Mouse (Mus musculus) heart, embryonic 14.5 days (tissue): ENCODE results near the gene Ttc41. TPM values are rescaled to one million over a fixed set of nuclear protein-coding genes. Genes with fewer than 3 reads are reported as not detected.
A peak's percentile ranks its signal among the peaks of the same experiment; 100 is the strongest.
"Not testable (repeated sequence)": the region's sequence is repeated elsewhere in the genome, so short reads cannot be mapped to it uniquely, and the experiment has no call there.

Source experiments
- ATAC-seq: fragments of 200-750 bp; cut with Nextera tagmentation; 2 replicates; pipeline ENCODE4 v1.8.0; 2017; ENCODE audit warnings: low read depth, moderate TSS enrichment; ENCODE audit not compliant: insufficient number of reproducible peaks, insufficient read depth, low FRiP score
- H3K27ac ChIP-seq, 2 experiments: fragments of 200-500 bp in 1 of 2; fragments of 300-500 bp in 1 of 2; sonication (generic) in 1 of 2; replicated peaks in 1 of 2; 2 replicates each; pipeline ENCODE4 v1.5.1; 2012 to 2014; ENCODE audit warnings: low read depth in 2 of 2, low read length in 2 of 2, control low read depth in 1 of 2, mild to moderate bottlenecking in 1 of 2, mixed read lengths in 1 of 2; ENCODE audit not compliant: control insufficient read depth in 1 of 2, insufficient read depth in 1 of 2
- H3K27me3 ChIP-seq: fragments of 300-500 bp; sonication (generic); 2 replicates; pipeline ENCODE4 v1.6.1; 2014; ENCODE audit warnings: mild to moderate bottlenecking, low read length, control low read depth; ENCODE audit not compliant: control insufficient read depth, insufficient read depth
- H3K36me3 ChIP-seq: fragments of 300-500 bp; sonication (generic); 2 replicates; pipeline ENCODE4 v1.6.1; 2014; ENCODE audit warnings: mild to moderate bottlenecking, control low read depth, low read length, mixed read lengths; ENCODE audit not compliant: control insufficient read depth, insufficient read depth
- H3K4me1 ChIP-seq, 2 experiments: fragments of 200-500 bp in 1 of 2; fragments of 300-500 bp in 1 of 2; sonication (generic) in 1 of 2; 2 replicates each; pipeline ENCODE4 v1.6.1; 2012 to 2014; ENCODE audit warnings: low read length in 2 of 2, control low read depth in 1 of 2, mixed read lengths in 1 of 2; ENCODE audit not compliant: control insufficient read depth in 2 of 2, insufficient read depth in 2 of 2
- H3K4me2 ChIP-seq: fragments of 300-500 bp; sonication (generic); 2 replicates; pipeline ENCODE4 v1.6.1; 2014; ENCODE audit warnings: mild to moderate bottlenecking, low read length
- H3K4me3 ChIP-seq, 2 experiments: fragments of 200-500 bp in 1 of 2; fragments of 300-500 bp in 1 of 2; sonication (generic) in 1 of 2; 2 replicates each; pipeline ENCODE4 v1.5.1; 2012 to 2014; ENCODE audit warnings: low read length in 2 of 2, mild to moderate bottlenecking in 2 of 2, control low read depth in 1 of 2, low read depth in 1 of 2, moderate library complexity in 1 of 2; ENCODE audit not compliant: control insufficient read depth in 1 of 2, insufficient read depth in 1 of 2
- H3K9ac ChIP-seq: fragments of 300-500 bp; sonication (generic); 2 replicates; pipeline ENCODE4 v1.6.1; 2014; ENCODE audit warnings: mild to moderate bottlenecking, low read length
- H3K9me3 ChIP-seq: fragments of 300-500 bp; sonication (generic); 2 replicates; pipeline ENCODE4 v1.6.1; 2016; ENCODE audit warnings: low read length, control low read depth; ENCODE audit not compliant: control insufficient read depth
- WGBS: fragments of 180-500 bp; shearing (Covaris S2); extraction: QIAGEN DNeasy Blood & Tissue Kit; methylation state at CpG from one replicate; pipeline ENCODE4 v1.1.7; 2014; 5-methylcytosine and 5-hydroxymethylcytosine counted together
- polyA plus RNA-seq: library from polyadenylated mRNA; unstranded; fragments of >200 nt; fragmentation: Nextera tagmentation; extraction: Ambion mirVana; gene quantifications from 2 replicates; pipeline ENCODE4 v1.2.1, GENCODE M21; 2014

The Ttc41 gene
- polyA plus RNA-seq = 1.5 and 1.6 TPM in 2 replicates

DNA sequence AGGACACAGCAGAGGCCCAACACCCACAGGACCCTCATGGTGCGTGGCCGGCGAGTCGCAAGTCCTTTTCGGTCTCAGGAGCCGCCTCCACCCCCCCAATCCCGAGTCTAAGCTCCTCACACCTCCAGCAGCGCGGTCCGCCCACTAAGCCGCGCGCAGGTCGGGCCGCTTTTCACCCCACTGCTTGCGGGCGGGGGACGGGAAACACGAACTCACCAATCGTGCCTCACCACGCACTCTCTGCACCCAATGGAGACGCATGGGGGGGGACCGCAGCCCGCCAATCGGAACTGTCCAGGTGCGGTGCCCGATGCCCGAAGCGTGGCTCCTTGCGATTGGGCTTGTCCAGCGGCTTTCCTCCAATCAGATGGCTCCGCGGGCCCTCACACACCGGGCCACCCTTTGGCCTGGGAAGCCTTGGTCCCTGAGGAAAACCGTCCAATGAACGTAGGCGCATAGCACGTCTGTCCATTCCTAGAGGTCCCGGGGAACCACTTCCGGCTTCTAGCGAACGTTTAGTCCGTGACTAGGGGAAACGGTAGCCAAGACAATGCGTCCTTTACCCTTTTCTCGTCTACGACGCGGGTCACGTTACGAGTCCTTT is at the start of gene Ttc41, which contains the start of gene Hsp90b1:
Gene Ttc41 (plus strand): TSS at position 494 of the 604 bp plus-strand sequence.
Gene Hsp90b1 (minus strand): TSS at position 192 of the 604 bp plus-strand sequence.
- Histone ChIP-seq H3K36me3 (peaks cover 36% of the 10 kb centered on the region), H3K4me2 (peak within 1 kb of the TSS; percentile 94), H3K27me3 (no peaks in the 10 kb centered on the region), H3K4me1 (peaks cover 2 to 41% of the 10 kb centered on the region in 2 experiments; a peak in 3 of 4 replicates), H3K9me3 (no peaks in the 10 kb centered on the region), H3K27ac (peak within 1 kb of the TSS; percentile 97 to 99), H3K9ac (peak within 1 kb of the TSS; percentile 99), H3K4me3 (peak within 1 kb of the TSS; percentile 85 to 94)
- under 1% methylated on average over 51 of the region's 51 CpGs for WGBS
- peak; percentile 98 for ATAC-seq

GRCm38 (mm10) chr10:86670550-86670949 is 35.1 kb upstream of the Ttc41 start:
- H3K9me3 ChIP-seq, ATAC-seq: not testable (repeated sequence)

GRCm38 (mm10) chr10:86684797-86685178 is 20.8 kb upstream of the Ttc41 start:
- peak overlapping the region in 1 of 2 experiments; percentile 75; a peak in 1 of 4 replicates for H3K27ac ChIP-seq
- not testable (repeated sequence) for H3K9ac ChIP-seq, ATAC-seq, H3K27me3 ChIP-seq, H3K36me3 ChIP-seq, H3K9me3 ChIP-seq, H3K4me1 ChIP-seq
- peak overlapping the region; percentile 59 to 60; a peak in 3 of 4 replicates for H3K4me3 ChIP-seq
- WGBS = 44% methylated on average over 2 of the region's 2 CpGs
- peak overlapping the region; percentile 74 for H3K4me2 ChIP-seq

More at GRCm38 (mm10) chr10:86670550-86670949, 35.1 kb upstream of the Ttc41 start:
- 65% methylated on average over 4 of the region's 4 CpGs for WGBS
- not testable (repeated sequence) for H3K27me3 ChIP-seq, H3K9ac ChIP-seq, H3K4me2 ChIP-seq, H3K36me3 ChIP-seq, H3K4me1 ChIP-seq, H3K4me3 ChIP-seq, H3K27ac ChIP-seq

DNA sequence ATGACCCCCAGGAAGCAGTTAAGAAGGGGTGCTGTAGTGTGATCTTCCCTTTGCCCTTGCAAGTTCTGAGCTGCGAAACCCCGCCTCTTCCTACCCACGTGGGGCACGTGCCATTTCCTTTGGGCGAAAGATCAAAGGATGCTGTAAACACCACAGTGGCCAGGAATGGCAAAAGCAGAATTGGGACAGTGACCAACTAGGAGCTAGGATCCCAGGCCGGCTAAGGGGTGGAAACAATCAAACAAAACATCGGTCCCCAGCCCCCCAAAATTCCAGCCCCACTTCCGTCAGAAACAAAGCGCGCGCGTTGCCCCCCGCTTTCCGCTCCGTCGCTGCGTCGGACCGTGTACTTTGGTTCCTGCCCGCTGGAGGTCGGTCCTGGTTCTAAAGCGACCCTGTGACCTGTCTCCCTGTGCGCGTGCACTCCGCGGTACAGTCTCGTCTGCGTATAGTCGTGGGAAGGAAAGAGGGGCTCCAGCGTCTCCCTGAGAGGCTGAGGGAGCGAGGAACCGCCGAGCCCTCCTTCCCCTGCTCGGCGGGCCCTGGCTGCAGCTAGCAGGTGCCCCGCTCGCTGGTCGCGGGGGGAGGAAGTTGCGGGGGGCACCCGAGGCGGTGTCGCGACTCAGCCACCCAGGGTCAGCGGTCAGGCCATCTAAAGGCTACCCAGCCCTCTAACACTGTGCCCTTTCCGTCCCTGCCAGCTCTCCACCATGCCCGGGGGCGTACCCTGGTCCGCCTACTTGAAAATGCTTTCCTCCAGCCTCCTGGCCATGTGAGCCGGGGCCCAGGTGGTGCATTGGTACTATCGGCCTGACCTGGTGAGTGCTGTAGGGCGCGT is 20.2 kb upstream of the Ttc41 start:
- peak overlapping the region; percentile 75 to 76 for H3K27ac ChIP-seq
- H3K9me3 ChIP-seq, H3K27me3 ChIP-seq, H3K4me1 ChIP-seq: not testable (repeated sequence)
- peak overlapping the region; percentile 59 to 60 for H3K4me3 ChIP-seq
- peak overlapping the region; percentile 80 for H3K9ac ChIP-seq
- peak overlapping the region; percentile 74 for H3K4me2 ChIP-seq
- ATAC-seq = peak; percentile 92
- WGBS = under 1% methylated on average over 48 of the region's 53 CpGs
- H3K36me3 ChIP-seq = peaks cover 10% of the 10 kb centered on the region

DNA sequence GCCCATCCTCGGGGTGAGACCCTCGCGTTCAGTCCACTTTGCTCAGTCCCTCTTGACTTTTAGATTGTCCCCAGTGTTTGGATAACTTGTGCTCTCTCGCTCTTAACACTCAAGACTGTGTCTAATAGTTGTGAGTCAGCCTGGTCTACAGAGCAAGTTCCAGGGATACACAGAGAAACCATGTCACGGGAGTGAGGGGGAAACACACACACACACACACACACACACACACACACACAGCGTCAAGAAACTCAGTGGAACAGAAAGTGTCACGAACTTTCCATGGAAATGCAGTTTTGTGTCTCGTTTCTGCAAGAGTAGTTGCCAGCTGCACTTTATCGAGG is 19.6 kb upstream of the Ttc41 start:
- Histone ChIP-seq H3K9ac (peak overlapping the region; percentile 80), H3K36me3 (peaks cover 15% of the 10 kb centered on the region), H3K4me2 (peak overlapping the region; percentile 74), H3K4me3 (peak overlapping the region; percentile 59 to 60)
- not testable (repeated sequence) for H3K4me1 ChIP-seq, H3K9me3 ChIP-seq, H3K27me3 ChIP-seq, H3K27ac ChIP-seq
- ATAC-seq = peak; percentile 33; the same call in 1 of the 2 replicates
- WGBS = 27% methylated on average over 9 of the region's 9 CpGs

- Histone ChIP-seq H3K9me3 (no peaks in the 10 kb centered on the region), H3K4me3 (no peak overlapping the region), H3K27me3 (no peaks in the 10 kb centered on the region), H3K27ac (no peak overlapping the region), H3K4me1 (peaks cover 2 to 41% of the 10 kb centered on the region in 2 experiments), H3K36me3 (peaks cover 82% of the 10 kb centered on the region), H3K4me2 (peak overlapping the region; percentile 24), H3K9ac (peak overlapping the region; percentile 30; the same call in 1 of the 2 replicates)
- ATAC-seq = no peak
- WGBS = 42% methylated on average over 3 of the region's 3 CpGs
Measured at GRCm38 (mm10) chr10:86700251-86700650, 5.4 kb upstream of the Ttc41 start.

- Histone ChIP-seq H3K4me1 (peaks cover 2 to 41% of the 10 kb centered on the region in 2 experiments), H3K9me3 (no peaks in the 10 kb centered on the region), H3K27me3 (no peaks in the 10 kb centered on the region), H3K36me3 (peaks cover 75% of the 10 kb centered on the region), H3K4me2 (peak overlapping the region; percentile 24), H3K4me3 (no peak overlapping the region), H3K9ac (peak overlapping the region; percentile 30; the same call in 1 of the 2 replicates), H3K27ac (no peak overlapping the region)
- WGBS = 54% methylated on average over 3 of the region's 3 CpGs
- ATAC-seq = no peak
Measured at GRCm38 (mm10) chr10:86700973-86701372, 4.6 kb upstream of the Ttc41 start.
